ENCODE assay signal across 8 mouse cellular contexts in genomic region chr8:57410473-57410863, GRCm38 (mm10). TPM values are rescaled to one million over a fixed set of nuclear protein-coding genes. Genes with fewer than 3 reads are reported as not detected.
DNase-seq lines count a peak whose midpoint lies in the region; ATAC-seq lines count a peak whose summit lies in the region.

No protein-coding gene starts in this region.

- peak; percentile 70; the same call in 1 of the 2 replicates for ATAC-seq in hindbrain, embryonic 13.5 days (ENCODE audit: low FRiP score)
- ATAC-seq in limb, embryonic 15.5 days (ENCODE audit: insufficient number of reproducible peaks, low FRiP score, low TSS enrichment, low read depth), result no peak
- no peak for ATAC-seq in monocyte, adult 5-6 weeks (replicated peaks; ENCODE audit: insufficient number of reproducible peaks, low FRiP score, low TSS enrichment, poor library complexity, severe bottlenecking)

- H3K4me1 ChIP-seq in hindbrain, embryonic 13.5 days (replicated peaks), result peaks cover 13% of the 10 kb centered on the region
- H3K4me1 ChIP-seq in limb, embryonic 15.5 days, result peaks cover 12% of the 10 kb centered on the region

- DNase-seq in cerebellum, postnatal 14 days, result peak; percentile 19 to 47
- DNase-seq in cerebellum, adult 11 months, result no peak
- peak; percentile 84 for DNase-seq in WW6 (ENCODE audit: low read depth, low spot score)
- DNase-seq in spleen, postnatal 14 days (ENCODE audit: low spot score in 2 of 2), result no peak
- no peak for DNase-seq in thymus, postnatal 0 days (ENCODE audit: low spot score)

- H3K27me3 ChIP-seq in hindbrain, embryonic 13.5 days, result peaks cover 22% of the 10 kb centered on the region
- H3K27me3 ChIP-seq in limb, embryonic 15.5 days, result peaks cover 9% of the 10 kb centered on the region

- H3K9me3 ChIP-seq in hindbrain, embryonic 13.5 days, result no peaks in the 10 kb centered on the region
- H3K9me3 ChIP-seq in limb, embryonic 15.5 days, result no peaks in the 10 kb centered on the region

- H3K9ac ChIP-seq in hindbrain, embryonic 13.5 days, result peak overlapping the region; percentile 49; the same call in 1 of the 2 replicates
- H3K9ac ChIP-seq in limb, embryonic 15.5 days, result no peak overlapping the region

- 4% methylated on average over 16 of the region's 16 CpGs for WGBS in hindbrain, embryonic 13.5 days
- WGBS in limb, embryonic 15.5 days, result 8% methylated on average over 16 of the region's 16 CpGs

- no peaks in the 10 kb centered on the region for H3K36me3 ChIP-seq in hindbrain, embryonic 13.5 days
- no peaks in the 10 kb centered on the region for H3K36me3 ChIP-seq in limb, embryonic 15.5 days

- H3K27ac ChIP-seq in hindbrain, embryonic 13.5 days, result no peak overlapping the region
- no peak overlapping the region for H3K27ac ChIP-seq in limb, embryonic 15.5 days

- H3K4me3 ChIP-seq in hindbrain, embryonic 13.5 days, result peak overlapping the region; percentile 22
- H3K4me3 ChIP-seq in limb, embryonic 15.5 days, result peak overlapping the region; percentile 15; the same call in 1 of the 2 replicates

- H3K4me2 ChIP-seq in hindbrain, embryonic 13.5 days, result peak overlapping the region; percentile 54
- peak overlapping the region; percentile 38 for H3K4me2 ChIP-seq in limb, embryonic 15.5 days

RNA-seq across cellular contexts. Expression of gene Scrg1, which starts 45.3 kb away (rescaled TPM):
- polyA plus RNA-seq in hindbrain, embryonic 13.5 days (2015; fragmentation: Nextera tagmentation; extraction: Ambion mirVana), result 1.4 and 2.4 TPM in 2 replicates
- polyA plus RNA-seq in limb, embryonic 15.5 days (2015; fragmentation: Nextera tagmentation; extraction: Ambion mirVana), result 21.4 and 26.3 TPM in 2 replicates
- not detected in 3 replicates for total RNA-seq in monocyte, adult 5-6 weeks (2017)
- 0.19 TPM in 1 of 2 replicates, not detected in the other for polyA plus RNA-seq in thymus, postnatal 0 days (2015; fragmentation: Nextera tagmentation; extraction: Ambion mirVana)

Comparison
In these comparisons a context has a peak if more than half of its experiments do, and no peak if none do; other contexts are left out.
1. DNase-seq: peak in cerebellum, postnatal 14 days (2 of 2) and WW6 (single experiment); none in cerebellum, adult 11 months (single experiment), spleen, postnatal 14 days (0 of 2) and thymus, postnatal 0 days (single experiment).